Mouse (Mus musculus): ENCODE data around the gene Sox5. TPM values are rescaled to one million over a fixed set of nuclear protein-coding genes. Genes with fewer than 3 reads are reported as not detected.
"Not testable (repeated sequence)": the region's sequence is repeated elsewhere in the genome, so short reads cannot be mapped to it uniquely, and the experiment has no call there.

The Sox5 gene
- polyA plus RNA-seq, 1 experiment: 0.81 TPM

DNA sequence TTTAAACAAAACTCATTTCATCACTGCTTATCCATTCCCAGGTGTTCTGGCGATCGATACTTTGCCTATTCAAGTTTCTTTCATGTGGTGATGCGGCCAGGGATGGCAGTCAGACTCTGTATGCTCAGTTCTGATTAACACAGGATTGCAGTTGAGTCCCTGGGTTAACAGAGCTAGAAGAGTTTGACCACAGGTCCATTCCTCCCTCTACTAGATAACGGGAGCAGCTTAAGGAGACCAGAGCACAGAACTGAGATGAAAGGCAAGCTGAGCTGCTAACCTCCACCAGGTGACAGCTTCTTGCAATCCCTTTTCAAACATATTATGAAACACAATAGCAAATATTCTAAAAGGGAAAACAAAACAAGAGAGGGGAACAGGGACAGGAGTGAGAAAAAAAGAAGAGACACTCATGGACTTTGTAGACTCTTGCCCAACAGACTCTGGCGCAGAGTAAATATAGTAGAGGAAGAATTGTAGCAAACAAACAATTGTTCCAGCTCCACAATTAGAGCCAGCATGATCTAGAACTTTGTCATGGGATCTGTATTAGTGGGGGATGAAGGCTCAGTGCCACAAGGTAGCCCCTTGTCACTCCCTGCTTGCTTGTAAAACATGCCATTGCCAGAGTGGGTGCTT is 580.3 kb downstream of the Sox5 start:
- 93% methylated on average over 5 of the region's 5 CpGs for WGBS
- TF ChIP-seq CTCF (IDR thresholded peaks at IDR 0.05; ENCODE audit: borderline replicate concordance, control insufficient read depth, extremely low read depth, insufficient read depth, low read length, poor library complexity): no peak
- TF ChIP-seq POLR2A (IDR thresholded peaks at IDR 0.05; ENCODE audit: control insufficient read depth, extremely low read depth, insufficient read depth, low read length, poor library complexity): no peak

DNA sequence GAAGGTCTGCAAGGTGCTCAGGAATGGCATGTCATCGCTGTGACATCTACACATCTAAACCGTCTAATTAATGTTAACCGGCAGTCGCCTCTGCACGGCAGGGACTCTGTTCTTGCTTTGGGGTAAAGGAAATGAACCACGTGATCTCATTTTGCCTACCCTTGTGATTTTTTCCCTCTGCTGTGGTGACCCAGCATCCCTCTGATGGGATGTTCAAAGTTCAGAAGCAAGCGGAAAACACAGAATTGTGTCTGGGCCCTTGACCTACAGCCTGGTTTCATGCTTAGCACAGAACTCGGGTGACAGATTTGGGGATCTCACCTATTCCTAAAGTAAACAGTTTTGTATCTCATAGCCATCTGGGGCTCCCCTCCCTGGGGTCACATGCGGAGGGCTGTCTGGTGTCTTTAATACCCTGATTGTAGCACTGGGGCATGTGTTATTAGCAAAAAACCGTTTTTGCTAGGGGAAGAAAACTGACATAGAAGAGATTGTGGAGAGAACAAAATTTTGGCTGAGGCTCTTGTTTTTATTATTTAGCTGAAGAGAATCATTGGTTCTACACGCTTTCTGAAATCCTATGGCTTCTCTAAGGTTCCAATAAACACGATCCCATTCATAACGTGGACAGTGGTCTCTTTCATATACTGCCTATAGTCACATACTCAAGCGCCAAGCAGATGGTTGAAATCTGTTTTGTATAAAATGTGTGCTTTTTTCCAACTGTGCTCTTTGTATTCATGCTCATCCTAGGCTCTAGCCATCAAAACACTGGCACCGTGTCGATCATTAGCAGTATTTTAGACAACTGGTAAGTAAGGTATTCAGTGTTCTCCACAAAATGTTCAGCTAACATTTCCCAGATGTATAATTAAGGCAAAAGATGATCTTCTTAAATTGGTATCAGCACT is 584.3 kb downstream of the Sox5 start:
- Histone ChIP-seq H3K4me1 (replicated peaks; ENCODE audit: control insufficient read depth, insufficient read depth, low read length) (no peaks in the 10 kb centered on the region), H3K27me3 (ENCODE audit: control insufficient read depth, insufficient read depth, low read length) (no peaks in the 10 kb centered on the region), H3K27ac (ENCODE audit: control insufficient read depth, insufficient read depth, low read length) (no peak overlapping the region), H3K36me3 (ENCODE audit: control insufficient read depth, insufficient read depth, low read length) (no peaks in the 10 kb centered on the region), H3K4me3 (ENCODE audit: control insufficient read depth, insufficient read depth, low read length) (no peak overlapping the region)
- DNase-seq: no peak
- WGBS: 93% methylated on average over 16 of the region's 16 CpGs
- no peak for TF ChIP-seq POLR2A (IDR thresholded peaks at IDR 0.05; ENCODE audit: control insufficient read depth, extremely low read depth, insufficient read depth, low read length, poor library complexity)
- TF ChIP-seq CTCF (IDR thresholded peaks at IDR 0.05; ENCODE audit: borderline replicate concordance, control insufficient read depth, extremely low read depth, insufficient read depth, low read length, poor library complexity): no peak

More for the DNA sequence above, 580.3 kb downstream of the Sox5 start:
- DNase-seq: no peak
- no peaks in the 10 kb centered on the region for H3K4me1 ChIP-seq (replicated peaks; ENCODE audit: control insufficient read depth, insufficient read depth, low read length)
- no peak overlapping the region for H3K4me3 ChIP-seq (ENCODE audit: control insufficient read depth, insufficient read depth, low read length)
- no peak overlapping the region for H3K27ac ChIP-seq (ENCODE audit: control insufficient read depth, insufficient read depth, low read length)
- no peaks in the 10 kb centered on the region for H3K36me3 ChIP-seq (ENCODE audit: control insufficient read depth, insufficient read depth, low read length)
- H3K27me3 ChIP-seq (ENCODE audit: control insufficient read depth, insufficient read depth, low read length): no peaks in the 10 kb centered on the region

DNA sequence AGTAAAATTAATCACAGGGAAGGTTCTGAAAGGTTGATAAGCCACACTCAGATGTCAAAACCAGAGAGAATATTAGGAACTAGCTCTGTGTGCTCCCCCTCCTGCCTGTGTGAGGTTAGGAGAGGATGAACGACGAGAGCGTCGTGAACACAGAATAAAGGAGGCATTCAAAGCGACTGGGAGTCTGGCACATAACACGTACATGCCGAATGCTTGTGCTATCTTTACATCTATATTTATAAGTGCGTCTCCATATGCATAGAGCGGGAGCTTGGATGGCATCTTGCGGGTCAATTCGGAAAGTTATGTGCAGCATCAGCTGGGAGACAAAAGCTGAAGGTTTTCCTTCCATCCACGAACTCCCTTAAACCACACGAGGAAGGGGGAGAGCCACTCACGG is 585.8 kb downstream of the Sox5 start:
- H3K36me3 ChIP-seq (ENCODE audit: control insufficient read depth, insufficient read depth, low read length): no peaks in the 10 kb centered on the region
- H3K4me1 ChIP-seq (replicated peaks; ENCODE audit: control insufficient read depth, insufficient read depth, low read length): no peaks in the 10 kb centered on the region
- TF ChIP-seq CTCF (IDR thresholded peaks at IDR 0.05; ENCODE audit: borderline replicate concordance, control insufficient read depth, extremely low read depth, insufficient read depth, low read length, poor library complexity): no peak
- no peak for TF ChIP-seq POLR2A (IDR thresholded peaks at IDR 0.05; ENCODE audit: control insufficient read depth, extremely low read depth, insufficient read depth, low read length, poor library complexity)
- no peak overlapping the region for H3K4me3 ChIP-seq (ENCODE audit: control insufficient read depth, insufficient read depth, low read length)
- H3K27ac ChIP-seq (ENCODE audit: control insufficient read depth, insufficient read depth, low read length): no peak overlapping the region
- WGBS: 97% methylated on average over 14 of the region's 14 CpGs
- DNase-seq: no peak
- H3K27me3 ChIP-seq (ENCODE audit: control insufficient read depth, insufficient read depth, low read length): no peaks in the 10 kb centered on the region

DNA sequence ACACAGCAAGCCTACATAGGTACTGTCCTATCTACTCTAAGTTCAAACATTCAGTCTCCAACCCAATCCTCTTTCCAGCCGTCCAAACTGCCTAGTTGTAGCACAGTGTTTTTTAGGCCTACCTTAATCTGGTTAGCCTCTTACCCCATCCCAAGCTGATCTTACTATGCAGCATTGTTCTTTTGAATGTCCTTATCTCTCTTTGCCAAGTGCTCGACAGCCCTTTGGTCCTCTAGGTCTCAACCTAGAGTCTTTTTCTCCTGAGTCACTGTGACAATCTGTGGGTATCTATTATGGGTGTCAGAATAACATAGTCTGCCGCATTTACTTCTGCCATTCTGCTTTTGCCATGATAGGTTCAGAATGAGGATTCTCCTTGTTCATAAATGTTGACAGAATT is 598.7 kb downstream of the Sox5 start:
- TF ChIP-seq POLR2A (IDR thresholded peaks at IDR 0.05; ENCODE audit: control insufficient read depth, extremely low read depth, insufficient read depth, low read length, poor library complexity): no peak
- TF ChIP-seq CTCF (IDR thresholded peaks at IDR 0.05; ENCODE audit: borderline replicate concordance, control insufficient read depth, extremely low read depth, insufficient read depth, low read length, poor library complexity): no peak
- no peak overlapping the region for H3K27ac ChIP-seq (ENCODE audit: control insufficient read depth, insufficient read depth, low read length)
- no peak overlapping the region for H3K4me3 ChIP-seq (ENCODE audit: control insufficient read depth, insufficient read depth, low read length)
- 97% methylated on average over 3 of the region's 3 CpGs for WGBS
- H3K27me3 ChIP-seq (ENCODE audit: control insufficient read depth, insufficient read depth, low read length): no peaks in the 10 kb centered on the region
- no peaks in the 10 kb centered on the region for H3K4me1 ChIP-seq (replicated peaks; ENCODE audit: control insufficient read depth, insufficient read depth, low read length)
- H3K36me3 ChIP-seq (ENCODE audit: control insufficient read depth, insufficient read depth, low read length): no peaks in the 10 kb centered on the region
- DNase-seq: no peak

DNA sequence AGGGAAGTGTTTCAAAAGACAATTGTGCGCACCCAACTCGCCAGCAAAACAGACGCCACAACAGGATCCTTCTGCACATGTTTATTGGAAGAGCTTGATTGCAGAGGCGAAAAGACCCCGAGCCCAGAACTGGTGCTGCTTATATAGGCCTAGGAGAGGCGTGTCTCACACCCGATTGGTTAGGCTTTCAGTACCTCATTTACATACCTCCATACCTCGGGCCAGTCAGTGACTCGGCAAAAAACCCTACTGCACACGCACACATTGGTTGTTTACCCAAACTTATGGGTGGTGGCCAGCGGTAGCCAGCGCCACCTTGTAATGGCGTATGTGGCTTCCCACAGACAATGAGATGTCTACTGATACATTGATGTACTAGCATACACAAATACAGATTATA is 599.3 kb downstream of the Sox5 start:
- not testable (repeated sequence) for H3K27me3 ChIP-seq (ENCODE audit: control insufficient read depth, insufficient read depth, low read length); H3K4me1 ChIP-seq (replicated peaks; ENCODE audit: control insufficient read depth, insufficient read depth, low read length); H3K4me3 ChIP-seq (ENCODE audit: control insufficient read depth, insufficient read depth, low read length); H3K27ac ChIP-seq (ENCODE audit: control insufficient read depth, insufficient read depth, low read length); DNase-seq; H3K36me3 ChIP-seq (ENCODE audit: control insufficient read depth, insufficient read depth, low read length)
- WGBS: 95% methylated on average over 13 of the region's 13 CpGs

DNA sequence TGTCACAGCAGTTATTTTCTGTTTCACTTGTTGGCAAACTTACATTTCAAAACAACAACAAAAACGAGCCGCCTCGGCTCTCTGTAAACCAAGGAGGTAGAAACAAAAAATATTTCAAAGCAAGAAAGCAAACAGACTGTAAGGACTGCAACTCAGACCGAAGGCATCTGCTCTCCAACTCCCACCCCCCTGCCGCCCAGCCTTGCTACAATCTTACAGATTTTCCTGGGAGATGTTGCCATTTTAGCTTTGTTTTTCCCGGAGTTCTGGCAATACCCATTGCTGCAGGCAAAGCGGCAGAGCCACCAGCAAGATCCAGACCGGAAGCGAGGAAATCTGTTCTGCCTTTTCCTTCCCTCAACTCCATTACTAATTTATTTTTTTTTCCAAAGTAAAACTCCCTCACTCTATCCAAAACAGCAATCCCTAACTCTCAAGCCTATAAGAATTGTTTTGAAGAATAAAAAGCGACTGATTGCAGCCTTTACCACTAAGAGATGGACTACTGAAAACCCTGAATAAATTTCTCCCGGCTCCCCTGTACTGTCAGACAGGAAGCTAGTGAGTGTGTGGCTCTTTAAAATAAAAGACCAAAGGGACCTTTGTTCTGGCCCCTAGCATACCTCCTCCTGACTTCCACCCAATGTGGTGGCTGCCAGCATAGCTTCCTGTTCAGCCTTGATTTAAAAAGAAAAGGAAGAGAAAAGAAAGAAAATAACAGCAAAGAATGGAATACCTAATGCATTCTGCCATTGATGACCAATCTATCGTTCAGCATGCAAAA is 600.5 kb downstream of the Sox5 start:
- no peaks in the 10 kb centered on the region for H3K4me1 ChIP-seq (replicated peaks; ENCODE audit: control insufficient read depth, insufficient read depth, low read length)
- H3K27me3 ChIP-seq (ENCODE audit: control insufficient read depth, insufficient read depth, low read length): no peaks in the 10 kb centered on the region
- no peak for DNase-seq
- H3K27ac ChIP-seq (ENCODE audit: control insufficient read depth, insufficient read depth, low read length): no peak overlapping the region
- H3K36me3 ChIP-seq (ENCODE audit: control insufficient read depth, insufficient read depth, low read length): no peaks in the 10 kb centered on the region
- TF ChIP-seq CTCF (IDR thresholded peaks at IDR 0.05; ENCODE audit: borderline replicate concordance, control insufficient read depth, extremely low read depth, insufficient read depth, low read length, poor library complexity): no peak
- TF ChIP-seq POLR2A (IDR thresholded peaks at IDR 0.05; ENCODE audit: control insufficient read depth, extremely low read depth, insufficient read depth, low read length, poor library complexity): no peak
- H3K4me3 ChIP-seq (ENCODE audit: control insufficient read depth, insufficient read depth, low read length): no peak overlapping the region
- WGBS: 62% methylated on average over 12 of the region's 12 CpGs
